Mouse (Mus musculus) embryonic facial prominence, embryonic 14.5 days (tissue): Measurements from ENCODE around the gene Pif1. TPM values are rescaled to one million over a fixed set of nuclear protein-coding genes. Genes with fewer than 3 reads are reported as not detected.

ENCODE experiments used
- ATAC-seq: fragments of 200-750 bp; cut with Nextera tagmentation; 2 replicates; pipeline ENCODE4 v1.8.0; 2017; ENCODE audit warnings: low read depth, moderate number of reproducible peaks, moderate TSS enrichment
- DNase-seq: peaks from one replicate; pipeline ENCODE4 v3.0.0-alpha.2; 2015; ENCODE audit warnings: low spot score
- H3K27ac ChIP-seq: fragments of 300-500 bp; sonication (generic); replicated peaks from 2 replicates; pipeline ENCODE4 v1.5.1; 2014; ENCODE audit warnings: low read depth, mild to moderate bottlenecking, low read length, moderate library complexity
- H3K27me3 ChIP-seq: fragments of 300-500 bp; sonication (generic); replicated peaks from 2 replicates; pipeline ENCODE4 v1.6.1; 2014; ENCODE audit warnings: low read length; ENCODE audit not compliant: control insufficient read depth, insufficient read depth
- H3K36me3 ChIP-seq: fragments of 300-500 bp; sonication (generic); 2 replicates; pipeline ENCODE4 v1.6.1; 2014; ENCODE audit warnings: low read length, mixed read lengths; ENCODE audit not compliant: control insufficient read depth, insufficient read depth
- H3K4me1 ChIP-seq: fragments of 300-500 bp; sonication (generic); 2 replicates; pipeline ENCODE4 v1.6.1; 2014; ENCODE audit warnings: antibody characterized with exemption, low read length; ENCODE audit not compliant: control insufficient read depth, insufficient read depth
- H3K4me2 ChIP-seq: fragments of 300-500 bp; sonication (generic); 2 replicates; pipeline ENCODE4 v1.6.1; 2014; ENCODE audit warnings: low read depth, mild to moderate bottlenecking, low read length, moderate library complexity, mixed read lengths
- H3K4me3 ChIP-seq: fragments of 300-500 bp; sonication (generic); 2 replicates; pipeline ENCODE4 v1.5.1; 2014; ENCODE audit warnings: low read depth, mild to moderate bottlenecking, low read length
- H3K9ac ChIP-seq: fragments of 300-500 bp; sonication (generic); 2 replicates; pipeline ENCODE4 v1.6.1; 2014; ENCODE audit warnings: low read depth, mild to moderate bottlenecking, low read length, moderate library complexity, mixed read lengths
- H3K9me3 ChIP-seq: fragments of 300-500 bp; sonication (generic); 2 replicates; pipeline ENCODE4 v1.6.1; 2016; ENCODE audit warnings: low read length; ENCODE audit not compliant: control insufficient read depth
- WGBS: fragments of 180-500 bp; shearing (Covaris S2); extraction: QIAGEN DNeasy Blood & Tissue Kit; methylation state at CpG from one replicate; pipeline ENCODE4 v1.1.7; 2014; 5-methylcytosine and 5-hydroxymethylcytosine counted together
- polyA plus RNA-seq: library from polyadenylated mRNA; unstranded; fragments of >200 nt; fragmentation: Nextera tagmentation; extraction: Ambion mirVana; gene quantifications from 2 replicates; pipeline ENCODE4 v1.2.1, GENCODE M21; 2014

Pif1 gene
- polyA plus RNA-seq, 1 experiment from 2014 or later = 5.9 TPM

- ATAC-seq (no peak), DNase-seq (no peak)
- peak overlapping the region; percentile 62 for H3K4me3 ChIP-seq
- H3K4me2 ChIP-seq = peak overlapping the region; percentile 76
- peak overlapping the region; percentile 73; the same call in 1 of the 2 replicates for H3K9ac ChIP-seq
- 48% methylated on average over 9 of the region's 9 CpGs for WGBS
- no peaks in the 10 kb centered on the region for H3K36me3 ChIP-seq
- no peaks in the 10 kb centered on the region for H3K27me3 ChIP-seq
- H3K27ac ChIP-seq = no peak overlapping the region; the same call in 1 of the 2 replicates
- no peaks in the 10 kb centered on the region for H3K9me3 ChIP-seq
- H3K4me1 ChIP-seq = peaks cover 25% of the 10 kb centered on the region
These were observed 8.1 kb upstream of the Pif1 start for GRCm38 (mm10) chr9:65578801-65579249.

GRCm38 (mm10) chr9:65579781-65580371 lies 7.1 kb upstream of the Pif1 start, which contains the start of gene Plekho2:
Gene Plekho2 (minus strand): TSS chr9:65580040.
- no peaks in the 10 kb centered on the region for H3K27me3 ChIP-seq
- DNase-seq (peak; percentile 99), ATAC-seq (peak; percentile 95)
- H3K36me3 ChIP-seq = no peaks in the 10 kb centered on the region
- peak within 1 kb of the TSS; percentile 62 for H3K4me3 ChIP-seq
- no peaks in the 10 kb centered on the region for H3K9me3 ChIP-seq
- H3K4me1 ChIP-seq = peaks cover 21% of the 10 kb centered on the region
- H3K27ac ChIP-seq = peak within 1 kb of the TSS; percentile 87
- peak within 1 kb of the TSS; percentile 76 for H3K4me2 ChIP-seq
- peak within 1 kb of the TSS; percentile 73 for H3K9ac ChIP-seq
- WGBS = 1% methylated on average over 38 of the region's 45 CpGs

DNA sequence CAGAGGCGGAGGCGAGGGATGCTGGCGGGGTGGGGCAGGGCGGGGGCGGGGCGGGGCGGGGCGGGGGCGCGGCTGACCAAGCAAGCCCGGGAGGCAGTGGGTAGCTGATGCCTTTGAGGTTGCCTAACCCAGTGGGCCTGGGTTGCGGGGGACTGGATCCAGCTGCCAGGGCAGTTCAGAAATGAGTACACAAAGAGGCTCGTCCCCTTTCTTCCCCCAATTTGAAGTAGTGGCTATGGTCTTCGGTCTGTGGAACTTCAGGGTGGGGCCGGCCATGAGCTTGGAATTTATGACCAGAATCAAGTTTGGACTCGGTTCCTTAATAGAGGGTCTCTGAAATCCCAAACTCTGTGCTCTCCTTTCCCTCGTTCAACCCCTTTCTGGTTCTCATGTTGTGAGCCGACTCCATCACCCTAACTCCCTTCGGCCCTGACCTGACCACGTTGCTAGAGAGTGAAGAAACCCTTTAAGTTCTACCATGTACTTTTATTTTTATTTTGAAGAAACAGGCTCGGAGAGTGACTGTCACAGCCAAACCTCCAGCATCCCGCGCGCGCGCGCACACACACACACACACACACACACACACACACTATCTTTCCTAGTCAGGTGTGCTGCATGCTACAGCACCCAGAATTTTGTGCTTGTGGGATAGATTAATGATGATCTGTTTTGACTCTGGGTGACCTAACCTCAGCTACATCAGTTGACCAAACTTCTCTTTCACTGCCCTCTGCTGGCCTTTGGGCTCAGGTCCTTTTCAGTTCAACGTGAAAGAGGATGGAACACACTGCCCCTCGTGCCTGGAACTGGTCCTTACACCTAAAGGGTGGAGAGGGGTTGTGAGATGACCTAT lies 6.3 kb upstream of the Pif1 start:
- Histone ChIP-seq H3K9me3 (no peaks in the 10 kb centered on the region), H3K4me1 (peaks cover 18% of the 10 kb centered on the region), H3K36me3 (no peaks in the 10 kb centered on the region), H3K9ac (peak overlapping the region; percentile 28), H3K4me2 (peak overlapping the region; percentile 76), H3K27me3 (no peaks in the 10 kb centered on the region), H3K27ac (peak overlapping the region; percentile 87), H3K4me3 (peak overlapping the region; percentile 62)
- DNase-seq (peak; percentile 91), ATAC-seq (peak; percentile 78)
- 6% methylated on average over 18 of the region's 29 CpGs for WGBS

DNA sequence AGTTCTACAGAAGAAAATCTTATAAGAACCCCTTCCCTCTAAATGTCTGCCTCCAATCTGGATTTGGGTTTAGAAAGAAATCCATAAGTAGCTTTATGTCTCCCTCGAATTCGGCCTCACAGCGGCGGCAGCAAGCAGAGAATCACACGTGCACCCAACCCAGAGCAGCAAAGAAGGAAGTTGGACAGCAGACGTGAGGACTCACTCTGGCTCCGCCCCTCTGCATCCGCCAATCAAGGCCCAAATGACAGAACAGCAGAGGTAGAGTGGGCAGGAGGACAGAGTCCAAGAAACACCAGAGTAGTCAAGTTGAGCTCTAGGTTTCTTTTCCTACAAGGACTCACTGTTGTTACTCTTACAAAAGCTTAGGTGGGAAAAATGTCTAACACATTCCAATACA lies 3.9 kb upstream of the Pif1 start:
- no peaks in the 10 kb centered on the region for H3K36me3 ChIP-seq
- DNase-seq = no peak

DNA sequence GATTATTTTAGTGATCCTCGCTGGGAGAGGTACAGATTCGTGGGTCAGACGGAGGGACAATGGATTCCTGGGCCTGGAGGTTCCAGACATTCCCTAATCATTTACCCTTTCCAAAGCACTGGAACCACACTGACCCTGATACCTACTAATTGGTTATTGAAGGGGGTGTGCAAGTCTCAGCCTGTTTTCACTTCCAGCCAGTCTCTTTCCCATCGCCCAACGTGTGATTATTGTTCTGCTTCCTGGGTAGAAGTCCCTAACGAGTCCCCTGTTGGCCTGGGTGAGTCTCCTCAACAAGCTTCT lies 261 bp downstream of the Pif1 start:
- under 1% methylated on average over 6 of the region's 6 CpGs for whole genome bisulfite sequencing
- Histone ChIP-seq H3K27ac (no peak overlapping the region), H3K36me3 (peaks cover 13% of the 10 kb centered on the region; the same call in 1 of the 2 replicates), H3K9me3 (no peaks in the 10 kb centered on the region), H3K4me2 (peak overlapping the region; percentile 98), H3K4me1 (peaks cover 18% of the 10 kb centered on the region), H3K27me3 (no peaks in the 10 kb centered on the region), H3K4me3 (peak overlapping the region; percentile 55), H3K9ac (peak overlapping the region; percentile 72)
- DNase-seq = no peak
- no peak for ATAC-seq

More for the DNA sequence above, 3.9 kb upstream of the Pif1 start:
- Histone ChIP-seq H3K27ac (no peak overlapping the region), H3K4me3 (no peak overlapping the region), H3K9ac (no peak overlapping the region), H3K9me3 (no peaks in the 10 kb centered on the region), H3K4me1 (peaks cover 16% of the 10 kb centered on the region), H3K4me2 (no peak overlapping the region), H3K27me3 (no peaks in the 10 kb centered on the region)
- WGBS = 26% methylated on average over 8 of the region's 8 CpGs
- no peak for ATAC-seq

DNA sequence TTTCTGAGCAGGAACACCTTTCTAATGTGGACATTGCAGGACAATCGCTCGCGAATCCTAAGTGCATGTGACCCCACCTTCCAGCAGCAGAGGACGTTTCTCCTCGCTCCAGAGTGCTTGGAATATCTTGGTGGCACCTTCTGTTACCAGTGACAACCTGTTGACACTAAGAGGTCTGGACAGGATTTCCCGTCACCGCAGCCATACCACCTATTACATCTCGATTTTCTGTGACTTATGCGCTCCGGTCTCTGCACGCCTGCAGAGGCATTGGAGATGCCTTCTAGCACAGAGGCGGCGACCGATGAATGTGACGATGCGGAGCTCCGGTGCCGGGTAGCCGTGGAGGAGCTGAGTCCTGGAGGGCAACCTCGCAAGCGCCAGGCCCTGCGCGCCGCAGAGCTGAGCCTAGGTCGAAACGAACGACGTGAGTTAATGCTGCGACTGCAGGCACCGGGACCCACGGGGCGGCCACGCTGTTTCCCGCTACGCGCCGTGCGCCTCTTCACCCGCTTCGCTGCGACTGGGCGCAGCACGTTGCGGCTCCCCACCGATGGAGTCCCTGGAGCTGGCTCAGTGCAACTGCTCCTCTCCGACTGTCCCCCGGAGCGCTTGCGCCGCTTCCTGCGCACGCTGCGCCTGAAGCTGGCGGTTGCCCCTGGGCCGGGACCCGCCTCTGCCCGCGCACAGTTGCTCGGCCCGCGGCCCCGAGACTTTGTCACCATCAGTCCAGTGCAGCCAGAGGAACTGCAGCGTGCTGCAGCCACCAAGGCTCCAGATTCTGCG lies 806 bp downstream of the Pif1 start:
- Histone ChIP-seq H3K27me3 (no peaks in the 10 kb centered on the region), H3K9ac (peak overlapping the region; percentile 72), H3K36me3 (peaks cover 18% of the 10 kb centered on the region; the same call in 1 of the 2 replicates), H3K9me3 (no peaks in the 10 kb centered on the region), H3K4me3 (peak overlapping the region; percentile 55), H3K4me1 (peaks cover 18% of the 10 kb centered on the region), H3K4me2 (peak overlapping the region; percentile 98), H3K27ac (no peak overlapping the region)
- under 1% methylated on average over 39 of the region's 64 CpGs for WGBS
- ATAC-seq (0 out of 2 replicates have a peak, but pooled peaks have one; percentile 30), DNase-seq (no peak)

DNA sequence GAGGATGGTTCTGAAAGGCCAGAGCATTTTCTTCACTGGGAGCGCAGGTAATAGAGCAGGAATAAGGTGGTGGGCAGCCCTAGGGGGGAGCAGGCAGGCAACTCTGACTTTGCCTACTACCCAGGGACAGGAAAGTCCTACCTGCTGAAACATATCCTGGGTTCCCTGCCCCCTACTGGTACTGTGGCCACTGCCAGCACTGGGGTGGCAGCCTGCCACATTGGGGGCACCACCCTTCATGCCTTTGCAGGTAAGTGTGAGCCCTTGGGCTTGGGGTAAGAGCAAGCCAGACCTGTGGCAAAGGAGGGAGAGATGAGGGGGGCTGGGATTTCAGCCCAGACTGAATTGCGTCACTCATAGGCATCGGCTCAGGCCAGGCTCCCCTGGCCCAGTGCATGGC lies 2.1 kb downstream of the Pif1 start:
- no peak for ATAC-seq
- no peaks in the 10 kb centered on the region for H3K27me3 ChIP-seq

DNA sequence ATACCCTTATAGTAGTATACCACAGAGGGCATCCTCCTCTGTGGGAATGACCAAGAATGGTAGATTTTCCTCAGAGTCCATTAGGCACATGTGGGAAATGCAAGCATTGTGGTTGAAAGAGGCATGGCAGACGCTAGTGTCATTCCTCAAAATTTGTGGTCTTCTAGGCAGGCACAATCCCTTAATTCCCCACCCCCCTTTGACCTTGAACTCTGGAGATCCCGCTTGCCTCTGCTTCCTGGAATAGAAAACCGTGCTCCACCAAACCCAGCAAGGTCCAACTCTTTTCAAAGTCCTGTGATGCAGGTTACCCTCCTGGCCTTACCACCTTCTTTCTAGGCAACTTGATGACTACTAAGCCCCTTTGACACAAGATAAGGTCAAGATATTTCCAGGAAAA lies 5.8 kb downstream of the Pif1 start:
- Histone ChIP-seq H3K9ac (no peak overlapping the region), H3K27me3 (no peaks in the 10 kb centered on the region), H3K9me3 (no peaks in the 10 kb centered on the region), H3K27ac (no peak overlapping the region), H3K4me3 (no peak overlapping the region), H3K4me1 (peaks cover 13% of the 10 kb centered on the region), H3K4me2 (no peak overlapping the region), H3K36me3 (peaks cover 46% of the 10 kb centered on the region)
- 91% methylated on average over 3 of the region's 3 CpGs for WGBS
- ATAC-seq = no peak
- no peak for DNase-seq

More for the DNA sequence above, 2.1 kb downstream of the Pif1 start:
- H3K9ac ChIP-seq = peak overlapping the region; percentile 72
- peak overlapping the region; percentile 55 for H3K4me3 ChIP-seq
- no peak for DNase-seq
- peak overlapping the region; percentile 98 for H3K4me2 ChIP-seq
- peaks cover 31% of the 10 kb centered on the region for H3K36me3 ChIP-seq
- H3K4me1 ChIP-seq = peaks cover 18% of the 10 kb centered on the region
- H3K27ac ChIP-seq = no peak overlapping the region
- no peaks in the 10 kb centered on the region for H3K9me3 ChIP-seq
- WGBS = 84% methylated on average over 3 of the region's 3 CpGs
